In genomic region chr14:21106582-21106981, GRCm38 (mm10) we compare ENCODE assay signal across 13 mouse cellular contexts. TPM values are rescaled to one million over a fixed set of nuclear protein-coding genes. Genes with fewer than 3 reads are reported as not detected.
DNase-seq lines count a peak whose midpoint lies in the region; ATAC-seq and TF ChIP-seq lines count a peak whose summit lies in the region.
"Had no signal": no experiment of that assay in that cellular context is flagged by ENCODE, and none has a peak within 500 bp of the region (broad histone marks: within the 10 kb centered on the region; RNA-seq: fewer than 3 reads in every experiment).

No protein-coding gene starts in this region.

- peak; percentile 66 to 79 for DNase-seq in heart, adult 18-20 months
- DNase-seq in liver, embryonic 14.5 days (ENCODE audit: low read depth in 3 of 3, low spot score in 3 of 3), result no peak
- no peak for DNase-seq in liver, embryonic 11.5 days (ENCODE audit: low spot score)
- DNase-seq in adrenal gland, postnatal 14 days, result peak; percentile 57
- DNase-seq in left cerebral cortex, postnatal 10 days (ENCODE audit: extremely low spot score in 1 of 2, low spot score in 2 of 2), result no peak
- DNase-seq: gastrocnemius, postnatal 10 days; layer of hippocampus, postnatal 36 days; lung, postnatal 4 days had no signal

- no peak overlapping the region for H3K4me3 ChIP-seq in heart, embryonic 11.5 days (ENCODE audit: low read depth, low read length)
- no peak overlapping the region for H3K4me3 ChIP-seq in liver, embryonic 14.5 days (ENCODE audit: insufficient read depth in 1 of 2, low read depth in 2 of 2, low read length in 2 of 2)
- no peak overlapping the region for H3K4me3 ChIP-seq in liver, embryonic 11.5 days (ENCODE audit: low read depth, low read length)
- H3K4me3 ChIP-seq in liver, embryonic 16.5 days (ENCODE audit: low read depth, low read length), result no peak overlapping the region
- H3K4me3 ChIP-seq: limb, embryonic 13.5 days had no signal

- no peak for TF ChIP-seq CTCF in liver, embryonic 14.5 days (IDR thresholded peaks at IDR 0.05; ENCODE audit: low read depth)

- H3K27me3 ChIP-seq in heart, embryonic 11.5 days (ENCODE audit: control insufficient read depth, insufficient read depth, low read length), result no peaks in the 10 kb centered on the region
- H3K27me3 ChIP-seq in liver, embryonic 14.5 days (ENCODE audit: control insufficient read depth, insufficient read depth, low read length), result no peaks in the 10 kb centered on the region
- no peaks in the 10 kb centered on the region for H3K27me3 ChIP-seq in liver, embryonic 11.5 days (replicated peaks; ENCODE audit: control insufficient read depth, insufficient read depth, low read length)
- H3K27me3 ChIP-seq in liver, embryonic 16.5 days (ENCODE audit: control insufficient read depth, insufficient read depth, low read depth, low read length), result no peaks in the 10 kb centered on the region
- H3K27me3 ChIP-seq: limb, embryonic 13.5 days had no signal

- no peak overlapping the region for H3K27ac ChIP-seq in heart, embryonic 11.5 days (ENCODE audit: low read depth, low read length)
- no peak overlapping the region for H3K27ac ChIP-seq in liver, embryonic 14.5 days
- H3K27ac ChIP-seq in liver, embryonic 11.5 days (ENCODE audit: low read depth, low read length), result no peak overlapping the region
- no peak overlapping the region for H3K27ac ChIP-seq in liver, embryonic 16.5 days (ENCODE audit: low read length)
- H3K27ac ChIP-seq: limb, embryonic 13.5 days had no signal

- H3K4me2 ChIP-seq in heart, embryonic 11.5 days, result no peak overlapping the region
- no peak overlapping the region for H3K4me2 ChIP-seq in liver, embryonic 14.5 days (ENCODE audit: low read depth)
- H3K4me2 ChIP-seq in liver, embryonic 11.5 days, result no peak overlapping the region
- no peak overlapping the region for H3K4me2 ChIP-seq in liver, embryonic 16.5 days (ENCODE audit: low read depth, low read length)
- H3K4me2 ChIP-seq: limb, embryonic 13.5 days had no signal

- intact Hi-C loops in left cerebral cortex, postnatal 10 days (cut with DNase I), result no loop called here

- no peak for TF ChIP-seq EP300 in liver, embryonic 14.5 days (IDR thresholded peaks at IDR 0.05; ENCODE audit: low read depth)

- no peaks in the 10 kb centered on the region for H3K9me3 ChIP-seq in heart, embryonic 11.5 days (replicated peaks; ENCODE audit: control insufficient read depth, low read length)
- H3K9me3 ChIP-seq in liver, embryonic 14.5 days (ENCODE audit: control insufficient read depth, low read length), result no peaks in the 10 kb centered on the region
- no peaks in the 10 kb centered on the region for H3K9me3 ChIP-seq in liver, embryonic 11.5 days (ENCODE audit: control insufficient read depth, low read length)
- no peaks in the 10 kb centered on the region for H3K9me3 ChIP-seq in liver, embryonic 16.5 days (replicated peaks; ENCODE audit: control insufficient read depth, low read length)
- H3K9me3 ChIP-seq: limb, embryonic 13.5 days had no signal

- no peak for ATAC-seq in heart, embryonic 11.5 days (replicated peaks; ENCODE audit: insufficient number of reproducible peaks, low FRiP score, low TSS enrichment)
- peak; percentile 37; the same call in 1 of the 2 replicates for ATAC-seq in liver, embryonic 14.5 days (ENCODE audit: insufficient read depth)
- no peak for ATAC-seq in liver, embryonic 11.5 days (replicated peaks; ENCODE audit: low FRiP score)
- peak; percentile 88 for ATAC-seq in liver, embryonic 16.5 days (ENCODE audit: low read depth)
- no peak for ATAC-seq in monocyte, adult 5-6 weeks (replicated peaks; ENCODE audit: insufficient number of reproducible peaks, low FRiP score, low TSS enrichment, poor library complexity, severe bottlenecking)
- ATAC-seq: forebrain, embryonic 14.5 days had no signal

- WGBS in heart, embryonic 11.5 days (ENCODE audit: insufficient replicate concordance), result 77% methylated on average over 8 of the region's 8 CpGs
- 47% methylated on average over 8 of the region's 8 CpGs for WGBS in liver, embryonic 14.5 days (ENCODE audit: insufficient replicate concordance)
- 70% methylated on average over 8 of the region's 8 CpGs for WGBS in liver, embryonic 11.5 days
- WGBS in liver, embryonic 16.5 days (ENCODE audit: insufficient replicate concordance), result 49% methylated on average over 8 of the region's 8 CpGs

- H3K9ac ChIP-seq in heart, embryonic 11.5 days (ENCODE audit: low read depth, low read length), result no peak overlapping the region
- no peak overlapping the region for H3K9ac ChIP-seq in liver, embryonic 14.5 days (replicated peaks)
- H3K9ac ChIP-seq in liver, embryonic 11.5 days (ENCODE audit: low read depth, low read length), result no peak overlapping the region
- no peak overlapping the region for H3K9ac ChIP-seq in liver, embryonic 16.5 days (ENCODE audit: low read depth, low read length)
- H3K9ac ChIP-seq: limb, embryonic 13.5 days had no signal

- H3K4me1 ChIP-seq in heart, embryonic 11.5 days (ENCODE audit: control insufficient read depth, insufficient read depth, low read length), result 0 out of 2 replicates have a peak, but pooled peaks cover 6% of the 10 kb centered on the region
- H3K4me1 ChIP-seq in liver, embryonic 14.5 days (replicated peaks; ENCODE audit: control insufficient read depth in 2 of 2, insufficient read depth in 2 of 2, low read length in 1 of 2), result peaks cover 2 to 12% of the 10 kb centered on the region in 2 experiments; a peak in 2 of 4 replicates
- peaks cover 4% of the 10 kb centered on the region for H3K4me1 ChIP-seq in liver, embryonic 11.5 days (replicated peaks; ENCODE audit: control insufficient read depth, insufficient read depth, low read length)
- H3K4me1 ChIP-seq in liver, embryonic 16.5 days (ENCODE audit: control insufficient read depth, low read depth, low read length), result peaks cover 8% of the 10 kb centered on the region

- H3K36me3 ChIP-seq in heart, embryonic 11.5 days (ENCODE audit: control insufficient read depth, insufficient read depth, low read length), result no peaks in the 10 kb centered on the region
- H3K36me3 ChIP-seq in liver, embryonic 14.5 days (replicated peaks; ENCODE audit: control insufficient read depth, insufficient read depth, low read depth), result no peaks in the 10 kb centered on the region
- H3K36me3 ChIP-seq in liver, embryonic 11.5 days (ENCODE audit: control insufficient read depth, insufficient read depth, low read length), result no peaks in the 10 kb centered on the region; the same call in 1 of the 2 replicates
- H3K36me3 ChIP-seq in liver, embryonic 16.5 days (ENCODE audit: control insufficient read depth, insufficient read depth), result no peaks in the 10 kb centered on the region
- H3K36me3 ChIP-seq: limb, embryonic 13.5 days had no signal

RNA-seq across cellular contexts. Expression of gene Adk, which starts 54.2 kb away (rescaled TPM):
- total RNA-seq in heart, adult 18-20 months (2021), result 100 to 1,000 TPM; 228 to 242 TPM
- polyA plus RNA-seq in heart, embryonic 11.5 days (2014; fragmentation: Nextera tagmentation; extraction: Ambion mirVana), result 261 and 271 TPM in 2 replicates
- 43.2 and 56.9 TPM in 2 replicates for polyA plus RNA-seq in liver, embryonic 14.5 days (2012; rRNA removed)
- 172 and 180 TPM in 2 replicates for polyA plus RNA-seq in liver, embryonic 14.5 days (2014; fragmentation: Nextera tagmentation; extraction: Ambion mirVana)
- polyA plus RNA-seq in liver, embryonic 11.5 days (2014; fragmentation: Nextera tagmentation; extraction: Ambion mirVana), result 253 and 276 TPM in 2 replicates
- 97.4 and 164 TPM in 2 replicates for total RNA-seq in adrenal gland, postnatal 14 days (2021)
- 224 and 254 TPM in 2 replicates for polyA plus RNA-seq in liver, embryonic 16.5 days (2015; fragmentation: Nextera tagmentation; extraction: Ambion mirVana)
- total RNA-seq in monocyte, adult 5-6 weeks (2017), result 17.1 to 47.3 TPM (median 39.0 TPM) in 3 replicates
- total RNA-seq in left cerebral cortex, postnatal 10 days (2021), result 10 to 100 TPM; 59.5 to 61.9 TPM

RNA-seq across cellular contexts. Expression of gene Ap3m1, which starts 54.3 kb away (rescaled TPM):
- total RNA-seq in heart, adult 18-20 months (2021), result 10 to 100 TPM; 48.1 to 48.8 TPM
- polyA plus RNA-seq in heart, embryonic 11.5 days (2014; fragmentation: Nextera tagmentation; extraction: Ambion mirVana), result 84.6 and 98.0 TPM in 2 replicates
- 11.7 and 22.3 TPM in 2 replicates for polyA plus RNA-seq in liver, embryonic 14.5 days (2012; rRNA removed)
- 40.4 and 41.4 TPM in 2 replicates for polyA plus RNA-seq in liver, embryonic 14.5 days (2014; fragmentation: Nextera tagmentation; extraction: Ambion mirVana)
- 55.7 and 75.0 TPM in 2 replicates for polyA plus RNA-seq in liver, embryonic 11.5 days (2014; fragmentation: Nextera tagmentation; extraction: Ambion mirVana)
- total RNA-seq in adrenal gland, postnatal 14 days (2021), result 87.7 and 99.3 TPM in 2 replicates
- 31.6 and 33.4 TPM in 2 replicates for polyA plus RNA-seq in liver, embryonic 16.5 days (2015; fragmentation: Nextera tagmentation; extraction: Ambion mirVana)
- total RNA-seq in monocyte, adult 5-6 weeks (2017), result 22.6 to 57.8 TPM (median 41.4 TPM) in 3 replicates
- 10 to 100 TPM; 79.9 to 87.7 TPM for total RNA-seq in left cerebral cortex, postnatal 10 days (2021)

Comparison
In these comparisons a context has a peak if more than half of its experiments do, and no peak if none do; other contexts are left out.
1. ATAC-seq: peak in liver, embryonic 14.5 days (single experiment) and liver, embryonic 16.5 days (single experiment); none in heart, embryonic 11.5 days (single experiment), liver, embryonic 11.5 days (single experiment) and monocyte, adult 5-6 weeks (single experiment).
2. DNase-seq: peak in heart, adult 18-20 months (2 of 2) and adrenal gland, postnatal 14 days (single experiment); none in liver, embryonic 14.5 days (0 of 3), liver, embryonic 11.5 days (single experiment) and left cerebral cortex, postnatal 10 days (0 of 2).